Mouse (Mus musculus) gastrocnemius, postnatal 36 days (tissue): Measurements from ENCODE around the gene Pp2d1. TPM values are rescaled to one million over a fixed set of nuclear protein-coding genes. Genes with fewer than 3 reads are reported as not detected.

Experiments used
- DNase-seq, 2 experiments: peaks; one replicate each; pipeline ENCODE4 v3.0.0; 2022
- intact Hi-C: fragments of 180-260 bp; cut with DNase I; formaldehyde crosslinking; loops from one replicate; pipeline ENCODE4 v1.15.1; 2025
- total RNA-seq, 2 experiments: library from RNA; stranded (reverse); gene quantifications; 2 replicates each; pipeline ENCODE4 v1.2.3; 2021

Gene Pp2d1
- total RNA-seq, 2 experiments from 2014 or later: not detected

DNA sequence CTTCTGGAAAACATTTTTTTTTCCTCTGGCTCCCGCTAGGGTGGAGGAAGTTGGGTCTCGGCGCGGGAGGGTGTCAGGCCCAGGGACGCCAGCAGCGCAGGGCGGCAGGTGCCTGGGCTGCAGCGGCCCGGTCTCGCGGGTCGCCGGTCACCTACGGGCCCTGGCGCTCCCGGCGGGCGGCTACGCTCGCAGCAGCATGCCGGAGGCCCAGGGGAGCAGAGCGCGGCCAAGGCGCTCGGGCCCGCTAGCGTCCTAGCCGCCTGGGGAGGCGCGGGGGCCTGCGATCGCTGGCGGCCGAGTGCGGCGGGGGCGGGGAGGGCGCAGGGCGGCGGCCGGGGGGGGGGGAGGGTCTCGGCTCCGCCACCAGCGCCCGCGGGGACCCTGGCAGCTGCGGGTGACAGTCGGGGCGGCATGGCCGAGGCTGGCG is 27.7 kb upstream of the Pp2d1 start:
- peak in 1 of 2 experiments; percentile 61 for DNase-seq
- intact Hi-C loops: loop anchor here (5.0 kb wide), 3 partner anchors 35 to 80 kb away; no protein-coding TSS in a partner anchor

DNA sequence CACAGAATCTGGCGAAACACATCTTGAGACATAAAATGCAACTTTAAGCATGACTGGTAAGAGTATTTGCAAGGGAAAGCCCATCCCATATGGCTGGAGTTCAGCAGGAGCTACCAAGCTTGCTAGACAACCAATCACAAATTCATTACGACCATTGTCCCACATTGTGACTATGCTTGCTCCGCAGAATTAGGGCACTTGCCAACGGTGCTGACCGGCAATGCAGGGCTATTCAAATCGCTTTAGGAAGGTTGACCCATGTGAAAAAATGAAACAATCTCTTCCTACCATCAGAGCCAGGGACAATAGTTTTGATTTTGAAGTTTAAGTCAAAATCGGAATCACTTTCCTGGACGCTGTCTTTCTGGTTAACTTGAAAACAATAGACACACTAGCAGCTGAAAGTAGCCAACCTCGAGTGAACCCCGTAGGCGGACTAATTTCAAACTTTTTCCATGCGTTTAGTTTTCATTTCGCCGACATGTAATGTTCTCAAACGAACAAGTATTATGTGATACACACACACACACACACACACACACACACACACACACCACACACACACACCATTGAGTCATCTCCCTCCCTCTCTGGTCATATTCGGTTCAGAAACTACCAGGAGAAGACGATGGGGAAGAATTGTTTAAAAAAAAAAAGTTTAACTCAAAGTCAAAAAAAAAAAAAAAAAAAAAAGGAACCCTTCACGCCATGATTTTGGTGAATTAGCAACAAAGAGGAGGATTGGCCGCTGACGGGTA is 27.1 kb upstream of the Pp2d1 start, which contains the start of gene Kat2b:
TSS of gene Kat2b (plus strand) at position 701 of the 758 bp plus-strand sequence.
- peak in 1 of 2 experiments; percentile 25 for DNase-seq
- intact Hi-C loops: loop anchor here (5.0 kb wide), 3 partner anchors 36 to 81 kb away; no protein-coding TSS in a partner anchor

DNA sequence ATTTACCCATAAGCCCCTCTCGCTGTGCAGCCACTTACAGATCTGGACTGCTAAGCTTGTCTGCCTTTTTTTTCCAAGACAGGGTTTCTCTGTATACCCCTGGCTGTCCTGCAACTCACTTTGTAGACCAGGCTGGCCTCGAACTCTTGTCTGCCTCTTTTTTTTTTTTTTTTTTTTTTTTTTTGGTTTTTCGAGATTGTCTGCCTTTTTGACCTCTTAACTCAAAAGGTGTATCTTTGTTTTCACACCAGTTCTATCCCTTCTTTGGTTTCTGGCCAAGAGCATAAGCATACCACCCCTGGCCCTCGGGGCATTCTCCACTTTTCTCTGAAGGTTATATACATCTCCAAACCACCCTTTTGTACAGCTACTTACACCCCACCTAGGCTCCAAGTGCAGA is 25.6 kb upstream of the Pp2d1 start:
- no peak for DNase-seq
- intact Hi-C loops: loop anchor here (5.0 kb wide), 3 partner anchors 37 to 82 kb away; no protein-coding TSS in a partner anchor

DNA sequence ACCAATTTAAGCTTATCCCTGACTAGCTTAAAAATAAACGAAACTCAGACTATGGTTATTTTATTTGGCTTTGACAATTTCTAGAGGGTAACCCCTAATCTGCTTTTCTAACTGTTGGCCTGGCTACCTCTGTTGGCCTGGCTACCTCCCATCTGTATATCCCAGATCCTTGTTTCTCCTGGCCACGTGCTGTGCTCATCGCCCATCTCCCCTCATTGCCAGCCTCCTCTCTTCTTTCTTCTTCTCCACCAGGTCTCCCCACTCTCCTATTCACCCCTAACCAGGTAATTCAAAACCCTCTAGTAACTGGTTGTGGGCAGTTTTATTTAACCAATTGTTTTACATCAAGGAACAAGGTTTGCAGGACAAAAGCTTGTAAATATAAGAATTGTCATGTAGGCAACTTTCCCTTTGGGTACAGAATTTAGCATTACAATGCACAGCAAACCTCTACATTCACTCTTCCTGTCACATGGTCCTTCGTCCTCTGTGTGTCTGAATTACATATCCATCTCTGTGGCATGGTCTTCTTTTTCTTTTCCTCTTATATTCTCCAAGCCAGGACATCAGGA is 22.3 kb upstream of the Pp2d1 start:
- DNase-seq: no peak
- intact Hi-C loops: no loop called here

DNA sequence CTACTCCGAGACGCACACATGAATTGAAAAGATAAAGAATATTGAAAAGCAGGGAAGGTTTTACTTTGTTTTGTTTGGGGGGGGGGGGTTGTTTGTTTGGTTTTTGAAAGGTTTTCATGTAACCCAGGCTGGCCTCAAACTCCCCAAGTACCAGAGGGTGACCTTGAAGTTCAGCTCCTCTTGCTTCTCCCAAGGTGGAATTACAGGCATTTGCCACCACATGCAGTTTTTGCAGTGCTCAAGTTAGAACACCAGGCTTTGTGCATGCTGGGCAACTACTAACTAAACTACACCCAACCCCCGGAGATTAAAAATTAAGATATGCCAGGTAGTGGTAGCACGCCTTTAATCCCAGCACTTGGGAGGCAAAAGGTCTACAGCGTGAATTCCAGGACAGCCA is 20.4 kb upstream of the Pp2d1 start:
- no peak for DNase-seq
- intact Hi-C loops: no loop called here

DNA sequence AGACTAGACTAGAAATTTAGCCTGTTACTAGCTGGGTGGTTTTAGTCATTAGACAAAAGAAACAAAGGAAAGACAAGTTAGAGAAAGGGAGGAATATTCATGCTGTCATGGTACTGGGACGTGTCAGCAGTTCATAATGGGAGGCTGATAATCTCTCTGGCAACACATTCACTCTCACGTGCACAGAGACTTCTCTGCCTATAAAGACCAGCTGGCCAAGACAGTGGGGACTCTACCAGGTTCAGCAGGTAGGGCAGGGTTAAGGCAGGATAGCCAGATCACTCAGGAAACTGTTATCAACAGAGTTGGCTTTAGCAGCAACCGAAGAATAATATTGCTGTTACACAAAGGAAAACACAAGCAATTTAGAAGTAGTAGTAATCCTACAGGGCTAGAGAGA is 18.2 kb upstream of the Pp2d1 start:
- intact Hi-C loops: no loop called here
- DNase-seq: no peak

DNA sequence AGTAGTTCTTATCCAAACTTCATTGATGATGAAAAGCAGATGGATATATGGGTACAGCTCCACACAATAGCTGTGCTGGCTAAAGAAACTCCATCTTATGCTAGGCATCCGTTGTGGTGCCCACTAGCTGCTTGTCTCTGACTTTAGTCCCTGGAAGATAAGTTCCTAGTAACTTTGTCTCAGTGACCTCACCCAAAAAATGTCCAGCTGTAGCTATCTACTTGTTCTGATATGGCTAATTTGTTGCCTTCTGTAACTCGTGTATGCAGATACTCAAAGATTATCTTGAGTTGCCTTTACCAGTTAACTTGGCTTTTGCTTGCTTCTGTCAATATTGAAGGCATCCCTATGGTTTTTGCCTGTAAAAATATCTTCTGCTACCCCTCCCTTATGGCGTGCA is 15.6 kb upstream of the Pp2d1 start:
- intact Hi-C loops: no loop called here
- no peak for DNase-seq

DNA sequence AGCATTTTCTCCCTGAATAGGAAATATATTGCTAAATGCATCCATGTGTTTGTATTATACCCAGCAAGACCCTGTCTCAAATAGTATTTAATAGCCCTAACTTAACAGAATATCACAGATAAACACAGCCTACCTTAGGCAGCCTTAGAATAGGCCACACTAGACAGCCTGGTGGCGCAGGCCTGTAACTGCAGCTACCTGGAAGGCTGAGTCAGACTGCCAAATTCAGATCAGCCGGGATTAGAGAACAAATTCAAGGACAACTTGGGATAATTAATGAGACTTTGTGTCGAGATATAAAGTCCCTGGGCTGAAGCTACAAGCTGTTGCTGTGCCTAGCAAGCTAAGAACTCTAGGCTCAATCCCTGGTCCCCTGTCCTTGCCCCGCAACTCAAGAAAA is 14.8 kb upstream of the Pp2d1 start:
- no peak for DNase-seq
- intact Hi-C loops: no loop called here

DNA sequence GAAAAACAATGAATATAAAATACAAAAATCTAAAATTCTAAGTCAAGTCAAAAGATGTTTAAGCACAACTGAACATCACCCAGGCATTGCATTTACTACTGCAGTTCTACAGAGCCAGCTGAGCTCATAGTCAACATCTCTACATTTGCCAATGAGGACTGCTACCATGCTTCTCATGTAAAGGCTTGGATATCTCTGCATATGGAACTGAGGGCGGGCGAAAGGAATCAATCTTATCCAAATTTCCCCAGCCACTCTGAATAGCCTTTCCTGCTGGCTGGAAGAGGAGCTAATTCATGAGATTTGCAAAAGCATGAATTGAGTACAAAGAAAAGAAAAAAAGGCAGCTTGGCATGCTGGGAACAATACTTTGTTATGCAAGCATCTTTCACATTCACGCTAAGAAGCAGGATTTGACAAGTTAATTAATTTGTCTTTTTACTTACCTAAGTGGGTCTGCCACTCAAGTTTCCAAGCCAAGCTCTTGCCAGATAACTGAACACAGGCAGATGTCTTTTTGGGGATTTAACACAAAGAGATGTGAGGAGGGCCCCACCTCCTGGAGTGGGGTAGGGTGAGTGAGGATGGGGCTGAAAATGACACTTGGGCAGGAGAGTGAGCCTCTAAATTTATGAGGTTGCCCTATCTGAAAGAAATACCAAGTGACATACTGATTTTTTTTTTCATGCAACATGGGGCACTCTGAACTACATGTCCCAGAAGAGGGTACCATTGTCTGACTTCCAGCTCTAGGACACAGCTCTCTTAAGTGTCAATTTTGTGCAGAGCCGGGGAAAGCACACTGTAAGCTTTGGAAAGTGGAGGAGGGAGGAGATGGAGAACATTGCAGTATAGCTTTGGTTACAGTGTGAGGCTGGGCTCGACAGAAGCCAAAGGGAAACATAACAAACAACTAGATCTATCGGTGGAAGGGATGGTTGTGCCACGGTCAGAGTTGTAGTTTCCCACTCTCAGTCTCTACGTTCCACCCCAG is 12.4 kb upstream of the Pp2d1 start:
- no peak for DNase-seq
- intact Hi-C loops: no loop called here

DNA sequence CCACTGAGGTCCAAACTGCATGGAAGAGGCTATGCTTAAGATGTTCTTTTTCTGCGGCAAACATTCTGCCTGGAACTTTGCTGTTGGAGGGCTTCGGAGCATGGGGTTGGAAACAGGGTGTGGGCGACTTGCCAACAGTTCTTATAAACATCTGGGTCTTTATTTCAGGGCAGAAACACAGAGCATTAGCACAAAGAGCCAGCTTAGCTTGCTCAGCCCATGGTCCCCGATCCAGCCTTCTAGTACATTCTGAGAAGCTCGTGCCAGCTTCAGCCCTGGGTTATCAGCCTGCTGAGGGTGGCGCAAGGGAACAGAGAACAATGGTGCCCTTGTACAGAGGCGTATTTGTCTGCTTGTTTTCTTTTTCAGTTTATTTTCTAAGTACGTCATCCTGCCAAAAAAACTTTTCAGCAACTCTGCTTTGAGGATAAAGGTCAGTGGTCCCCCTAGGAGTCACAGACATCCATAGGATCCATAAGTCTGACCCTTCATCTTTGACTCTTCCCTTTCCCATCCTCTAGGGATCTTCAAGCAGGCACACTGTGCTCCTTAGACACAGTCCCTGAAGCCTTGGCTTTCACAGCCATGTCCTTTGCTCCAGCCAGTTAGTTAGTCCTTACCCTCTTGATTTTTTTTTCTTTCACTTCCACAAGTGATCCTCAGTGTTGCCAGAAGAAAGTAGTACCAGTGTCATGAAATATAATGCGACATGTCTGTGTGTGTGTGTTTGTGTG is 4.5 kb upstream of the Pp2d1 start:
- intact Hi-C loops: no loop called here
- peak in 1 of 2 experiments; percentile 5 for DNase-seq

DNA sequence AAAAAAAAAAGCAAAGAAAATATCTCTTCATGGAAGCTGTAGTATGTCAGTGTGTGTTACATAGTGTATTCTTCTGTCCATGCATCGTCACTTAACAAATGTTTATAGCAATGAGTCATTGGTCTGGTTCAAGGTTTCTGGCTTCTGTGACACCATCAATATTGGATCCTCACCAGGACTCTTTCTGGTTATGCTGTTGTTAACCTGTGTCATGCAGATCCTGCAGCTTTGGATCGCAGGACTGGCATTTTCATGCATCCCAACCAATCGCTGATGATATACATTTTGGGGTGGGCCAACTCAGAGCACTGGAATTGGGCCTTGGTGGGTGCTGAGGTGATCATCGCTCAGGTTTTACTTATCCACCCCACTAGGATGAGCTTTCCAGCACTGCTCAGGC is 3.3 kb upstream of the Pp2d1 start:
- intact Hi-C loops: no loop called here
- no peak for DNase-seq

DNA sequence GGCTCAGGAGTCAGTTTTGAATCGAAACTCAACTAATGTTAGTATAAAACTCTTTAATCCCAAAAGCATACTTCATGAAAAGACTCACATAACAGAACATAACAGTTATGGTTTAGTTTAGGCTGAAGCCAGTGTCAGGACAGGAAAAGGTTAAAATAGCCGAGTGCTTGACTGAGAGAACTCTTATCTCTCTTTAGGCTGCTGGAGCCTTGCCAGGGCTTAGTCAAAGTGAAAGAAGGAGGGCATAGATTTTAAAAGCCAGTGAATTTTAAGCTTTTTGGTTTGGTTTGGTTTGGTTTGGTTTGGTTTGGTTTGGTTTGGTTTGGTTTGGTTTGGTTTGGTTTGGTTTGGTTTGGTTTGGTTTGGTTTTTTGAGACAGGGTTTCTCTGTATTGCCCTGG is 6.8 kb downstream of the Pp2d1 start:
- DNase-seq: no peak
- intact Hi-C loops: no loop called here

DNA sequence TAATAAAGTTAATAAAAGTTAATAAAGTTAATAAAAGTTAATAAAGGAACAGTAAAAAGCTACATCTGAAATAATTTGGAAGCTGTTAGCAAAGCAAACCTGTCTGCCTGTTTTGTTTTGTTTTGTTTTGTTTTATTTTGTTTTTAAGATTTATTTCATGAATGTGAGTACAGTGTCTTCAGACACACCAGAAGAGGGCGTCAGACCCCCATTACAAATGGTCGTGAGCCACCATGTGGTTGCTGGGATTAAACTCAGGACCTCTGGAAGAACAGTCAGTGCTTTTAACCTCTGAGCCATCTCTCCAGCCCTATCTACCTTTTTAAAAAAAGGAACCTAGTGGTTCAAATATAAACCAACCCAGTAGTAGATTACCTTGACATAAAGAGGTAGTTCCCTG is 8.1 kb downstream of the Pp2d1 start:
- no peak for DNase-seq
- intact Hi-C loops: no loop called here

DNA sequence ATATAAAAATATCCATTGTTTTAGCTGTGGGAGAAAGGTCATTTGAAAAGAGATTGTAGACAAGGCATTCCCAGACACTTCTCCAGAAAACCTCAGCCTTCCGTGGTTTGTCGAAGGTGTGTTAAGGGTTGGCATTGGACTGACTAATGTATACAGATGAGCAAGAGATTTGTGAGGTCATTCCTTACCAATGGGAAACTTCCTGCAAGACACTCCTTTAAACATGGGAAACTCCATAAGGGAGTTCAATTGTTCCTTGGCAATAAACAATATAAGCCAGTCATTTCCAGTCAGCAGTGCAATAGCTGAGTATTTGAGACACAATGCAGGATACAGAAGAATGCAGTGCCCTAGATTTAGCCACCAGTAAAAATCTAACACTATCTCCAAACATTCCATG is 11.2 kb downstream of the Pp2d1 start:
- intact Hi-C loops: no loop called here
- DNase-seq: no peak

DNA sequence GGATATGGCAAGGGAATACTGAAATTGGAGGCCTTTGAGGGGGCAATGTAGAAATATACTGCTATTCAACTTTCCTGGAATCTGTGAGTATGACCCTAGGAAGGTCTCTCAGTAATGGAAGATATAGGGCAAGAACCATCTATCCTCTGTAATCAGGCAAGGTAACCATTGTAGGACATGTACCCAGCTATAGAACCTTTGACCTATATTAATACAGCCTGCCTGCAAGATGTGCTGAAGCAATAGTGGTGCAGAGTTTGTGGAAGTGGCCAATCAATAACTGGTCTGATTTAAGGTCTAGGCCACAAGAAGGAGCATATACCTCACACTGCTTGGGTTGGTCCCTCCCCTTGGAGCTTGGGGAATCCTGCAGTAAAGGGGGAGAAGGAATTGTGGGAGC is 18.7 kb downstream of the Pp2d1 start:
- no peak for DNase-seq
- intact Hi-C loops: no loop called here

DNA sequence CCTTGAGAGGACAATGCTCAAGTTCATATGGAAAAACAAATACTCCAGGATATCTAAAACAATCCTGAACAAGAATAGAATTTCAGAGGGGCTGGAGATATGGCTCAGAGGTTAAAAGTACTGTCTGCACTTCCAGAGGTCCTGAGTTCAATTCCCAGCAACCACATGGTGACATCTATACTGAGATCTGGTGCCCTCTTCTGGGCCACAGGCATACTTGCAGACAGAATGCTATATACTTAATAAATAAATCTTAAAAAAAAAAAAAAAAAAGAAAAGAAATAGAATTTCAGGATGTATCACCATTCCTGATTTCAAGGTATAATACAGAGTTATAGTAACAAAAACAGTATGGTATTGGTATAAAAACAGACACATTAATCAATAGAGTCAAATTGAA is 19.9 kb downstream of the Pp2d1 start:
- intact Hi-C loops: loop anchor here (10.0 kb wide), 1 partner anchor 315 kb away; no protein-coding TSS in a partner anchor
- no peak for DNase-seq

DNA sequence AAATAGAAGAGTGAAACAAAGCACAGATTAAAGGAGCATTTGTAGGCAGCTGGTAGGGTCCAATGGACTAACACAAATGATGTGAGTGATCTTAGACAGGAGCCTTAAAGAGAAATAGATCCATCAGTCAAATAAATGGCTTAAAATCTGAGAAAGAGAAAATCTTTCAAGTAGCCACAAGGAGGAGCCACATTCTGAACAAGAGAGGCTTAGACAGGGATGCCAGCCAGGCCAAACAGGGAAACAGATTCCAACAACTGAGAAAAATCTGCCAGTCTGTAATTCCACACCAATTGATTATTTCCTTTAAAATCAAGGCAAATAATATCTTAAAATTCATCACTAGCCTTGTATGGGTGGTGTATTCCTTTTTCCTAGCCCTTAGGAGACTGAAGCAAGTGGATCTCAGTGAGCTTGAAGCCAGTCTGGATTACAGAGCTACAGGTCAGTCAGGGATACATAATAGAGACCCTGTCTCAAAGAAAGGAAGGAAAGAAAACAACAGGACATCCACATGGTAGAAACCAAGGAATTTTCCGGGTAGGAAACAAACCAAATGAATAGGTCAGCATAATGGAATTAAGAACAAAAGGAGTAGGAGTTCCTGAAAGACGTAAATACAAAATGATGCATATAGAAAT is 26.8 kb downstream of the Pp2d1 start:
- intact Hi-C loops: loop anchor here (10.0 kb wide), 1 partner anchor 322 kb away; no protein-coding TSS in a partner anchor
- DNase-seq: no peak

DNA sequence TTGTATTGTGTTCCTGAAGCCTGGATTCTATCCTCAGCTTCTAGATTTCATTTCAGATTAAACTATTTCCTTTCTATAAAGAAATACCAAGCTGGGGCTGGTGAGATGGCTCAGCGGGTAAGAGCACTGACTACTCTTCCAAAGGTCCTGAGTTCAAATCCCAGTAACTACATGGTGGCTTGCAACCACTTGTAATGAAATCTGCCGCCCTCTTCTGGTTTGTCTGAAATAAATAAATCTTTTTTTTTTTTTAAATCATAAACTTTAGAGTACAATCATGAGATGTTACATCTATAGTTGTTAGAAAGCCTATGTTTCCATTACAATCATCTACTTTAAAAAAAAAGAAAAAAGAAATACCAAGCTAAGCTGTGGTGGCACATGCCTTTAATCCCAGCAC is 36.3 kb downstream of the Pp2d1 start:
- intact Hi-C loops: no loop called here
- DNase-seq: no peak

DNA sequence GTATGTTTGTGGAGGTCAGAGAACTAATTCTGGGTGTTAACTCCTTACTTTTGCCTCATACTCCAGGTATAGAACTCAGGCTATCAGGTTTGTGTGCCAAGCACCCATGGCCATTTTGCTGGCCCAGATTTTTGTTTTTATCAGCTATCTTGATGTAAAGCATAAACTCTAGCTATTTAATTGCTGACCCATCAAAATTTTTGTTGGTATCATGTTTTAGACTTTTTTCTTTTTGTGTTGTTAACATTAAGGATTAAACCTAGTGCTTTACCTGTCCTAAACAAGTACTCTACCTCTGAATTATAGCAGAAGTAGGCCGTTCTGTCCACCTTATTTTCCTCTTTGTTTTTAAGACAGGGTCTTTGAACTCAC is 50.3 kb downstream of the Pp2d1 start:
- no peak for DNase-seq
- intact Hi-C loops: no loop called here
